Mouse (Mus musculus) liver, embryonic 12.5 days (tissue): Measurements from ENCODE around the gene Ly6g6d. TPM values are rescaled to one million over a fixed set of nuclear protein-coding genes. Genes with fewer than 3 reads are reported as not detected.

Experiments used
- ATAC-seq: fragments of 200-750 bp; cut with Nextera tagmentation; 2 replicates; pipeline ENCODE4 v1.8.0; 2017; ENCODE audit warnings: moderate number of reproducible peaks, mild to moderate bottlenecking, moderate library complexity
- H3K27ac ChIP-seq: fragments of 300-500 bp; sonication (generic); 2 replicates; pipeline ENCODE4 v1.5.1; 2016; ENCODE audit warnings: mild to moderate bottlenecking
- H3K27me3 ChIP-seq: fragments of 300-500 bp; sonication (generic); replicated peaks from 2 replicates; pipeline ENCODE4 v1.6.1; 2016; ENCODE audit warnings: mild to moderate bottlenecking, moderate library complexity
- H3K36me3 ChIP-seq: fragments of 300-500 bp; sonication (generic); 2 replicates; pipeline ENCODE4 v1.6.1; 2016; ENCODE audit warnings: mild to moderate bottlenecking, moderate library complexity
- H3K4me1 ChIP-seq: fragments of 300-500 bp; sonication (generic); 2 replicates; pipeline ENCODE4 v1.6.1; 2016
- H3K4me2 ChIP-seq: fragments of 300-500 bp; sonication (generic); 2 replicates; pipeline ENCODE4 v1.6.1; 2016; ENCODE audit warnings: mild to moderate bottlenecking, moderate library complexity
- H3K4me3 ChIP-seq: fragments of 300-500 bp; sonication (generic); 2 replicates; pipeline ENCODE4 v1.5.1; 2016; ENCODE audit warnings: mild to moderate bottlenecking, moderate library complexity
- H3K9ac ChIP-seq: fragments of 300-500 bp; sonication (generic); 2 replicates; pipeline ENCODE4 v1.6.1; 2016; ENCODE audit warnings: mild to moderate bottlenecking, moderate library complexity
- H3K9me3 ChIP-seq: fragments of 300-500 bp; sonication (generic); replicated peaks from 2 replicates; pipeline ENCODE4 v1.6.1; 2016; ENCODE audit warnings: mild to moderate bottlenecking, moderate library complexity
- WGBS: fragments of 180-500 bp; shearing (Covaris S2); methylation state at CpG from one replicate; pipeline ENCODE4 v1.1.7; 2016; ENCODE audit not compliant: insufficient replicate concordance; 5-methylcytosine and 5-hydroxymethylcytosine counted together
- polyA plus RNA-seq: library from polyadenylated mRNA; unstranded; fragments of >200 nt; fragmentation: Nextera tagmentation; extraction: Ambion mirVana; gene quantifications from 2 replicates; pipeline ENCODE4 v1.2.1, GENCODE M21; 2016

The Ly6g6d gene
- polyA plus RNA-seq, 1 experiment from 2014 or later, result 0.36 TPM

GRCm38 (mm10) chr17:35024691-35025488 is 53.0 kb downstream of the Ly6g6d start:
- H3K4me2 ChIP-seq, result no peak overlapping the region; the same call in 1 of the 2 replicates
- ATAC-seq, result no peak
- H3K27ac ChIP-seq, result no peak overlapping the region
- H3K4me1 ChIP-seq, result peaks cover 90% of the 10 kb centered on the region
- no peak overlapping the region for H3K9ac ChIP-seq
- no peaks in the 10 kb centered on the region for H3K9me3 ChIP-seq
- no peak overlapping the region for H3K4me3 ChIP-seq
- no peaks in the 10 kb centered on the region for H3K36me3 ChIP-seq
- H3K27me3 ChIP-seq, result 0 out of 2 replicates have a peak, but pooled peaks cover 3% of the 10 kb centered on the region
- 58% methylated on average over 8 of the region's 10 CpGs for WGBS

DNA sequence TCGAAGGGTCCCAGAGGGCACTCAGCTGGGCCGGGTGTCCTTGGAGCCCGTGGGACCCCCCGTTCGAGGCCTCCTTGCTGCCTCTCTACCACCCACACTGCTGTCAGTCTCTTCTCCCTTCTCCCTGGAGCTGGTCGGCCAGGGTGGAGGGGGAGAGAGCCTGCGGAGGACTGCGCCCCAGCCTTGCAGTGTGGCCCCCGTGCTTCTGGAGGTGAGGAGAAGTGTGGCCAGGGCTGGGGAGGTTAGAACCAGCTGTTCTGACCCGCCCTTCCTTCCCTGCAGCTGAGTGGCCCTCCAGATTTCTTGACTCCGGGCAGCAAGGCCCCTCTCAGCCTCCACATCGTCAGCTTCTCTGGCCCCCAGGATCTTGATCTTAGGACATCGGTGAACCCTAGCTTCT is 53.6 kb downstream of the Ly6g6d start:
- Histone ChIP-seq H3K9me3 (no peaks in the 10 kb centered on the region), H3K4me2 (no peak overlapping the region), H3K4me1 (peaks cover 84% of the 10 kb centered on the region), H3K27me3 (0 out of 2 replicates have a peak, but pooled peaks cover 3% of the 10 kb centered on the region), H3K36me3 (no peaks in the 10 kb centered on the region), H3K9ac (no peak overlapping the region), H3K27ac (peak overlapping the region; percentile 39), H3K4me3 (no peak overlapping the region)
- 52% methylated on average over 13 of the region's 13 CpGs for WGBS
- ATAC-seq, result no peak

GRCm38 (mm10) chr17:35023756-35024155 is 54.1 kb downstream of the Ly6g6d start:
- Histone ChIP-seq H3K4me2 (0 out of 2 replicates have a peak overlapping the region, but pooled peaks have one; percentile 4), H3K27ac (peak overlapping the region; percentile 42), H3K4me3 (no peak overlapping the region), H3K9ac (0 out of 2 replicates have a peak overlapping the region, but pooled peaks have one; percentile 13), H3K4me1 (peaks cover 79% of the 10 kb centered on the region), H3K9me3 (no peaks in the 10 kb centered on the region), H3K36me3 (no peaks in the 10 kb centered on the region), H3K27me3 (0 out of 2 replicates have a peak, but pooled peaks cover 3% of the 10 kb centered on the region)
- WGBS, result 19% methylated on average over 4 of the region's 4 CpGs
- no peak for ATAC-seq

DNA sequence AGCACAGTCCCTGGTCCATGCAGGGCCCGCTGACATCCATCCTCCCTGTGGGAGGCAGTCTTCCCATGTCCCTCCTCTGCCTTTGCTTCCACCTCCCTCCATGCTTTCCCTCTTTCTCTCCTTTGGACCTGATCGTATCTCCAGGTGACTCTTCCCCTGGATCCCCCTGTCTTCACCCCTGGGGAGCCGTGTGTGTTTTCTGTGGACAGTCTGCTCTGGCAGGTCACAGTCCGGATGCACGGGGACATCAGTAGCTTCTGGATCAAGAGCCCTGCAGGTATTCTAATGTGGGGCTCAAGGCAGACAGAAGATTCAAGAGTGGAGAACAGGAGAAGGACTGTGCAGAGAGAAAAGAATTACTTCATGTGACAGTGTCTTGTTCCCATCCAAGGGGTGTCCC is 54.6 kb downstream of the Ly6g6d start:
- 79% methylated on average over 5 of the region's 5 CpGs for WGBS
- H3K27ac ChIP-seq, result peak overlapping the region; percentile 77; the same call in 1 of the 2 replicates
- H3K4me2 ChIP-seq, result no peak overlapping the region
- 0 out of 2 replicates have a peak overlapping the region, but pooled peaks have one; percentile 13 for H3K9ac ChIP-seq
- H3K27me3 ChIP-seq, result 0 out of 2 replicates have a peak, but pooled peaks cover 3% of the 10 kb centered on the region
- no peaks in the 10 kb centered on the region for H3K36me3 ChIP-seq
- H3K4me1 ChIP-seq, result peaks cover 74% of the 10 kb centered on the region
- no peak overlapping the region for H3K4me3 ChIP-seq
- ATAC-seq, result no peak
- no peaks in the 10 kb centered on the region for H3K9me3 ChIP-seq

GRCm38 (mm10) chr17:35022541-35023060 is 55.3 kb downstream of the Ly6g6d start:
- 0 out of 2 replicates have a peak, but pooled peaks cover 3% of the 10 kb centered on the region for H3K27me3 ChIP-seq
- peak overlapping the region; percentile 77 for H3K27ac ChIP-seq
- H3K9ac ChIP-seq, result no peak overlapping the region
- no peaks in the 10 kb centered on the region for H3K9me3 ChIP-seq
- ATAC-seq, result no peak
- H3K4me3 ChIP-seq, result no peak overlapping the region
- WGBS, result 60% methylated on average over 8 of the region's 8 CpGs
- H3K4me1 ChIP-seq, result peaks cover 74% of the 10 kb centered on the region
- no peaks in the 10 kb centered on the region for H3K36me3 ChIP-seq
- H3K4me2 ChIP-seq, result peak overlapping the region; percentile 57; the same call in 1 of the 2 replicates

DNA sequence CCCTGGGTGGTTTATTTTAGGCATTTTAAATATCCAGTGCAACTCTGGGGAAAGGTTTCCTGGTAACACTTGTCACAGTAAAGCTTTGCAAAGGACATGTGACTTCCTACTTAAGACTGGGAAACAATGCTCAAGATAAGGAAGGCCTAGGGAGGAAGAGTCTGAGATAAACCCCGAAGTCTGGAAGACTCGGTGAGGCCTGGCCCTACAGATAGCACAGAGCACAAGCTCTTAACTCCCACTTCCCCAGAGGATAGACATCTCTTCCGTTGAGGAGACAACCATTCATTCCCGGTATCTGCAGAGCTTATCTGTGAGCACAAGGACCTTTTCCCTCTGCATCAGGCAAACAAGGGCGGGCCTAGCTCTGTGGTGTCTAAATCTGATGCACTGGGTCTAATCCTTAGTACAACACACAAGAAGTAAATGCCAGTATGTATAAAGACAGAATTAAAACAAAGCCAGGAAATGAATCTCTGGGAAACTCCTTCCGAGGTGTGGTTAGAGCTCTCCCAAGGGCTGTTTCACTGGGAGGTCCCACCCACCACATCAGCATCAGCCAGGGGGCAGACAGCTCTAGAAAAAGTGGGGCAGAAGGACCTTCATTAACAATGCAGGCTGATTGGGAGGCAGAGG is 55.9 kb downstream of the Ly6g6d start:
- 5% methylated on average over 6 of the region's 6 CpGs for WGBS
- Histone ChIP-seq H3K4me2 (peak overlapping the region; percentile 57), H3K4me1 (peaks cover 70% of the 10 kb centered on the region), H3K9me3 (no peaks in the 10 kb centered on the region), H3K9ac (no peak overlapping the region), H3K27me3 (0 out of 2 replicates have a peak, but pooled peaks cover 3% of the 10 kb centered on the region), H3K4me3 (no peak overlapping the region), H3K36me3 (peaks cover 2% of the 10 kb centered on the region), H3K27ac (peak overlapping the region; percentile 77)
- ATAC-seq, result peak; percentile 90

Other genes starting within 250 kb of the Ly6g6d start
- 18.0 and 18.6 TPM in 2 replicates for gene Stk19, start 241.1 kb downstream of the Ly6g6d start, polyA plus RNA-seq
- gene Dxo, start 241.0 kb downstream of the Ly6g6d start, polyA plus RNA-seq, result 37.0 and 38.8 TPM in 2 replicates
- gene Skiv2l, start 227.9 kb downstream of the Ly6g6d start, polyA plus RNA-seq, result 34.0 and 39.5 TPM in 2 replicates
- 69.3 and 72.0 TPM in 2 replicates for gene Nelfe, start 227.7 kb downstream of the Ly6g6d start, polyA plus RNA-seq
- 83.5 and 85.0 TPM in 2 replicates for gene Cfb, start 215.5 kb downstream of the Ly6g6d start, polyA plus RNA-seq
- 1.8 and 1.9 TPM in 2 replicates for gene Zbtb12, start 198.6 kb downstream of the Ly6g6d start, polyA plus RNA-seq
- not detected in 2 replicates for gene Gm20547, start 196.0 kb downstream of the Ly6g6d start, polyA plus RNA-seq
- gene C2, start 179.8 kb downstream of the Ly6g6d start, polyA plus RNA-seq, result 7.9 and 8.2 TPM in 2 replicates
- gene Ehmt2, start 179.6 kb downstream of the Ly6g6d start, polyA plus RNA-seq, result 27.1 and 32.8 TPM in 2 replicates
- 0.75 and 0.79 TPM in 2 replicates for gene Slc44a4, start 163.6 kb downstream of the Ly6g6d start, polyA plus RNA-seq
- gene Neu1, start 146.8 kb downstream of the Ly6g6d start, polyA plus RNA-seq, result 16.9 and 17.3 TPM in 2 replicates
- gene Hspa1b, start 118.8 kb downstream of the Ly6g6d start, polyA plus RNA-seq, result 0.11 and 0.21 TPM in 2 replicates
- gene Gm20481, start 108.2 kb downstream of the Ly6g6d start, polyA plus RNA-seq, result 0.73 TPM in 1 of 2 replicates, not detected in the other
- 2.8 and 5.0 TPM in 2 replicates for gene Hspa1a, start 105.9 kb downstream of the Ly6g6d start, polyA plus RNA-seq
- 0.38 and 0.49 TPM in 2 replicates for gene Hspa1l, start 105.4 kb downstream of the Ly6g6d start, polyA plus RNA-seq
- gene Lsm2, start 96.2 kb downstream of the Ly6g6d start, polyA plus RNA-seq, result 202 and 215 TPM in 2 replicates
- 208 and 211 TPM in 2 replicates for gene Vars, start 77.1 kb downstream of the Ly6g6d start, polyA plus RNA-seq
- 0.10 and 0.15 TPM in 2 replicates for gene Vwa7, start 61.5 kb downstream of the Ly6g6d start, polyA plus RNA-seq
- 2.8 and 3.4 TPM in 2 replicates for gene Sapcd1, start 50.0 kb downstream of the Ly6g6d start, polyA plus RNA-seq
- gene Msh5, start 31.3 kb downstream of the Ly6g6d start, polyA plus RNA-seq, result 4.0 and 4.8 TPM in 2 replicates
- 160 and 162 TPM in 2 replicates for gene Clic1, start 28.1 kb downstream of the Ly6g6d start, polyA plus RNA-seq
- 49.0 and 49.1 TPM in 2 replicates for gene Ddah2, start 19.0 kb downstream of the Ly6g6d start, polyA plus RNA-seq
- 0.41 and 0.44 TPM in 2 replicates for gene Ly6g6c, start 12.7 kb downstream of the Ly6g6d start, polyA plus RNA-seq
- gene Mpig6b, start 11.9 kb downstream of the Ly6g6d start, polyA plus RNA-seq, result 7.3 and 8.7 TPM in 2 replicates
- 0.23 TPM in 1 of 2 replicates, not detected in the other for gene Ly6g6e, start 1.2 kb downstream of the Ly6g6d start, polyA plus RNA-seq
- 10.2 and 10.5 TPM in 2 replicates for gene Ly6g6f, start 7.5 kb upstream of the Ly6g6d start, polyA plus RNA-seq
- gene Abhd16a, start 11.2 kb upstream of the Ly6g6d start, polyA plus RNA-seq, result 60.2 and 61.1 TPM in 2 replicates
- gene Ly6g5c, start 30.2 kb upstream of the Ly6g6d start, polyA plus RNA-seq, result not detected in 2 replicates
- gene Ly6g5b, start 37.4 kb upstream of the Ly6g6d start, polyA plus RNA-seq, result 0.55 and 0.81 TPM in 2 replicates
- 16.5 and 19.6 TPM in 2 replicates for gene Gpank1, start 43.4 kb upstream of the Ly6g6d start, polyA plus RNA-seq
- gene Csnk2b, start 44.0 kb upstream of the Ly6g6d start, polyA plus RNA-seq, result 187 and 192 TPM in 2 replicates
- gene D17H6S53E, start 48.3 kb upstream of the Ly6g6d start, polyA plus RNA-seq, result 3.7 and 4.3 TPM in 2 replicates
- gene Apom, start 54.0 kb upstream of the Ly6g6d start, polyA plus RNA-seq, result 482 and 508 TPM in 2 replicates
- 29.1 and 35.5 TPM in 2 replicates for gene Bag6, start 57.1 kb upstream of the Ly6g6d start, polyA plus RNA-seq
- 83.0 and 86.8 TPM in 2 replicates for gene Prrc2a, start 86.8 kb upstream of the Ly6g6d start, polyA plus RNA-seq
- 10.5 and 11.6 TPM in 2 replicates for gene Aif1, start 98.0 kb upstream of the Ly6g6d start, polyA plus RNA-seq
- 20.8 and 23.7 TPM in 2 replicates for gene Lst1, start 110.4 kb upstream of the Ly6g6d start, polyA plus RNA-seq
- gene Ltb, start 116.4 kb upstream of the Ly6g6d start, polyA plus RNA-seq, result 1.2 and 1.3 TPM in 2 replicates
- 0.33 and 0.36 TPM in 2 replicates for gene Tnf, start 123.9 kb upstream of the Ly6g6d start, polyA plus RNA-seq
- 0.12 TPM in 1 of 2 replicates, not detected in the other for gene Lta, start 127.3 kb upstream of the Ly6g6d start, polyA plus RNA-seq
- gene Gm16181, start 142.8 kb upstream of the Ly6g6d start, polyA plus RNA-seq, result 0.42 TPM in 1 of 2 replicates, not detected in the other
- gene Atp6v1g2, start 155.6 kb upstream of the Ly6g6d start, polyA plus RNA-seq, result 1.3 and 1.8 TPM in 2 replicates
- 5.7 and 6.4 TPM in 2 replicates for gene Nfkbil1, start 157.7 kb upstream of the Ly6g6d start, polyA plus RNA-seq
- gene Ddx39b, start 163.7 kb upstream of the Ly6g6d start, polyA plus RNA-seq, result 258 and 267 TPM in 2 replicates
- 66.8 and 72.5 TPM in 2 replicates for gene H2-D1, start 184.7 kb upstream of the Ly6g6d start, polyA plus RNA-seq
- 0.93 and 1.0 TPM in 2 replicates for gene H2-Q1, start 242.3 kb upstream of the Ly6g6d start, polyA plus RNA-seq